Mouse (Mus musculus) lung, adult 18-20 months (tissue): Measurements from ENCODE around the gene Mta1.

Experiments
- DNase-seq, 2 experiments: peaks; one replicate each; pipeline ENCODE4 v3.0.0; 2022; ENCODE audit warnings: mixed read lengths in 2 of 2

Mta1 gene

DNA sequence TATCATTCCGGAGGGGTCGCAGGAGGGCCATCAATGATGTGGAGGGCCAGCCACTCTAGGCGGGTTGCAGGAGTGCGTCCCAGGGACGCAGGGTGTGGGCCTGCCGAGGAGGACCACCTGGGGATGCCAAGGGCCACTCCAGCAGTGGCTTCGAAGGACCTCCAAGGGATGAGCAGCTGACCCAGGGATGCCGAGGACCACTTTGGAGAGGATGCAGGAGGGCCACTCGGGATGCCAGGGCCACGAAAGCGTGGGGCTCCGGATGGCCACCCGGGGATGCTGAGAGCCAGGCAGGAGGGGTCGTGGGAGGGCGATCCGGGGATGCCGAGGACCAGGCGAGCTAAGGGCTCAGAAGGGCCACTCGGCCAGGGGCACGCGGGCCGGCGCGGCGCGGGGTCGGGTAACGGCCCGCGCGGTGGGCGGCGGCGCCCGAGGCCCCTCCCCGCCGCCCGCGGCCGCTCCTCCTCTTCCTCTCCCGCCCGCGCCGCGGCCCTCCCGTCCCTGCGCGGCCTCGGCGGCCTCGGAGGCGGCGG is at the start of gene Mta1:
Mta1 (plus strand) TSS at position 530 of the 533 bp plus-strand sequence.
- peak; percentile 28 to 45 for DNase-seq

DNA sequence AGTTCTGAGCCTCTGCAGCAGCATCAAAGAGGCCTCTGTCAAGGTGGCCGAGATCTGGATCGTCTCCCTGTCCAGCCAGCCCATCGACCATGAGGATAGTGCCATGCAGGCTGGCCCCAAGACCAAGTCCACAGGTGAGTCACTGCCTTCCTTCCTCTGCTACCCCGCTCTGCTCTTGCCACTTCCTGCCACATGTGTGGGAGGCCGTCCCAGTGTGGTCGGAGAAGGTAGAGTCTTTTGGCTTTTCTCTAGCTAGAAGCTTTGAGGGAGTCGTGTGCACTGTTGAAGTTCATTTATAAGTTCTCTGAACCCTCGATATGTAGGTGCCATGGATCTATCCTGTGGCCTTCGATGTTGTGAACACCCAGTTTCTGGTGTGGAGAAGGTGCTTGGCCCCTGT is 48.2 kb upstream of the Mta1 start:
- DNase-seq, result no peak

DNA sequence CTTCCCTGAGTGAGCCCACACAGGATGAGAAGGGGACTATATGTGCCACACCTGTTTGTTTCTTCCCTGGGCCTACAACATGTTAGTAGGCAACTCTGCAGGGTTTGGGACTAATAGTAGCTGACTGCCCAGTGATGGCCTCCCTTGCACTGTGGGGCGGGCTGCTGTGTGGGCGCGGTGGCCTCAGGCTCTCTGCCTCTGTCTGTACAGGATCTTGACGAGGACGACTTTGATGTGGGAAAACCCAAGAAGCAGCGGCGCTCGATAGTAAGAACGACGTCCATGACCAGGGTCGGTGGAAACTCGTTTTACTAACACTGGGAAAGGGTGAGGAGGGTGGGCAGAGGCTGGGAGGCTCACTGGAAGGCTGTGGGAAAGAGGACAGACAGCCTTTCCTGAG is 47.4 kb upstream of the Mta1 start:
- no peak for DNase-seq

GRCm38 (mm10) chr12:113051628-113052403 is 46.3 kb upstream of the Mta1 start:
- peak in 1 of 2 experiments; percentile 33 for DNase-seq

DNA sequence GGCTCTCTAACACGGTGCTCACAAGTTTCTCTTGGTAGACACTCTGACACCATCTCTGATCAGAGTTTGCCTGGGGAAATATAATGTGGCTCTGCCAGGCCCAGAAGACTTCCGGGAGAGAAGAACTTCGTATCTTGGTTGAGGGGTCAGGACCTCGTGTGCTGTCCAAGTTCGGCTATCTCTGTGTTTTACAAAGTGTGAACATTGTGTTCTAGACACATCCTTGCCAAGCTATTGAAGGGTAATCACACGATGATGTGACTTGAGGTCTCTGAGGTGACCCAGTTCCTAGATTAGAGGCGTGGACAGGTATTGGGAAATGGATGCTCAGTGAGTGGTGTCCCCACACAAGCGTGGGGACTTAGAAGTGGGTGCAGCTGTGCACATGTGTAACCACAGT is 42.0 kb upstream of the Mta1 start:
- DNase-seq, result no peak

DNA sequence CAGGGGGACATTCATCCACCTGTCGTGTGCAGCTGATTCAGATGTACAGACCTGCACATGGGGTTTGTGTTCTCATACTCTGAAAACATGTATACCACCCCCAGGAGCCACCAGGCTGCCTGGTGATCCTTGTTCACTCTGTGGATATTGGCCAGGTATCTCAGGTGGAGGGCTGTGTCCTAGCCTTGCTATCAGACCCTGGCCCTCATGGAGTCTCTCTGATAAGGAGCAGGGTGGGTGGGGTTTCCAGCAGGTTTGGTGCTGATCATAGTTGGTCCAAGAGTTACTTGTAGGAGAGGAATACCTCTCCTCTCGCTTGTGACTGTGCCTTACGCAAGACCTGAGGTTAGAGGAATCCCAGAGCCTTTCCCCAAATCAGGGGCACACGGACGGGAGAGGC is 37.9 kb upstream of the Mta1 start:
- DNase-seq, result no peak

GRCm38 (mm10) chr12:113061606-113062005 is 36.5 kb upstream of the Mta1 start:
- no peak for DNase-seq

DNA sequence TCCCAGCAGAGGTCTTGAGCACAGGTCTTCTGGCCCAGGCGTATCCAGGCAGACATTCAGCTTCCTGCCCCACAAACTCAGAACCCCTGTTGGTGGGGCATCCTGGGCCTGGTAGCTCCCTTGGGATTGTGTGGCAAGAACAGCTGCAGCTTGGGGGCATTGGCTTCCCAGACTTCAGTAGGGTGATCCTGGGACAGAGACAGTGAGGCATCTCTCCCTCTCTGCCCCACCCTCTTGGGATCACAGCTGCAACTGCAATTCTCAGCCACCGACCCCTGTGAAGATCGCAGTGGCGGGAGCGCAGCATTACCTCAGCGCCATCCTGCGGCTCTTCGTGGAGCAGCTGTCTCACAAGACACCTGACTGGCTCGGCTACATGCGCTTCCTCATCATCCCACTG is 35.9 kb upstream of the Mta1 start:
- no peak for DNase-seq

- DNase-seq, result no peak
Observed at GRCm38 (mm10) chr12:113063700-113064099, 34.4 kb upstream of the Mta1 start.

DNA sequence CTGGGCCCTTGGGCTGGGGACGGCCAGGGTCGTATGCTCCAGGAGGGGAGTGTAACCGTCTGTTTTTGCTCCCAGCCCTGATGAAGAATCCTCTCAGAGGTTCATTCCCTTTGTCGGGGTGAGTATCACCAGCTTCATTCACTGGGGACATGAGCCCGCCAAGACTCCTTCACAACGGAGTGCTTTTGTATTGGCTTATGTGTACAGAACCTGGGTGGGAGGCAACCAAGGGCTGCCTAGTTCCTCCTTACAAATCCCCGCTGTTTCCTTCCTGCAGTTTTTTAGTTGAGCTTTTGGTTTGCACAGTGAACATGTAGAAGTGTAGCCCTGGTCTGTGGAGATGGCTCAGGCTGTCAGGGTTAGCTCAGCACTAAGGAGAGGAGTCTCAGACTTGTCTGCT is 30.1 kb upstream of the Mta1 start:
- no peak for DNase-seq

DNA sequence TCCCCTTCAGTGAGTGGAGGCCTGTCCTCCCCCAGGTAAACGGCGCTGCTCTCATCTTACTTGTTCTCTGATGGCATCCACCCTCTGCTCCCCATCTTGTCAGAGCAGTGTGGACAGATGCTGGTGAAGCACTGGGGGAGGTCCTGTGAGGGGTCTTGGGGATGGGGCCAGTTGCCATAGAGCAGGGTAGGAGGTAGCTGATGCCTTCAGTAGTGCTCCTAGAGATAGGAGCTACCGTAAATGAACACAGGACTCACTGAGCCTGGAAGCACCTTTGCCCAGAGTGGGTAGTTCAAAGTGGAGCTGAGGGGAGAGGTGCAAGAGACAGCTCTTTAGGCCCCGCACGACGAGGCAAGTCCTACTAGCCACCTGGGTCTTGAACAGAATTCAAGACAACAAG is 28.7 kb upstream of the Mta1 start:
- DNase-seq, result no peak

DNA sequence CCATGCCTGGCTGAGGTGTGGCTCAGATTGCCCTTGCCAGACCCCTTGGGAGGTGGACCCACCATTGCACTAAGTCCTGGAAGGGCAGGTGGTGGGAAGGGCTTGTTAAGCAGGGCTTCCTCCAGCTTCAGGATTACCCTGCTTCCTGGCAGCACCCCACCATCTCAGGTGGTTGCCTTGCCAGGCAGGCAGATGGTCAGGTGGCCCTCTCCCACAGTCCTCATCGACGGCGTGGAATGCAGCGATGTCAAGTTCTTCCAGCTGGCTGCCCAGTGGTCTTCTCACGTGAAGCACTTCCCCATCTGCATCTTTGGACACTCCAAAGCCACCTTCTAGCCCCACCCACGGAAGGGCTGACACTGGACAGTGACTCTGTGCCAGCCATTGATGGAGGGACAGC is 26.8 kb upstream of the Mta1 start:
- no peak for DNase-seq

- DNase-seq, result no peak
Observed at GRCm38 (mm10) chr12:113071827-113072226, 26.3 kb upstream of the Mta1 start.

- DNase-seq, result peak in 1 of 2 experiments; percentile 14
Observed at GRCm38 (mm10) chr12:113073420-113074328, 24.4 kb upstream of the Mta1 start.

DNA sequence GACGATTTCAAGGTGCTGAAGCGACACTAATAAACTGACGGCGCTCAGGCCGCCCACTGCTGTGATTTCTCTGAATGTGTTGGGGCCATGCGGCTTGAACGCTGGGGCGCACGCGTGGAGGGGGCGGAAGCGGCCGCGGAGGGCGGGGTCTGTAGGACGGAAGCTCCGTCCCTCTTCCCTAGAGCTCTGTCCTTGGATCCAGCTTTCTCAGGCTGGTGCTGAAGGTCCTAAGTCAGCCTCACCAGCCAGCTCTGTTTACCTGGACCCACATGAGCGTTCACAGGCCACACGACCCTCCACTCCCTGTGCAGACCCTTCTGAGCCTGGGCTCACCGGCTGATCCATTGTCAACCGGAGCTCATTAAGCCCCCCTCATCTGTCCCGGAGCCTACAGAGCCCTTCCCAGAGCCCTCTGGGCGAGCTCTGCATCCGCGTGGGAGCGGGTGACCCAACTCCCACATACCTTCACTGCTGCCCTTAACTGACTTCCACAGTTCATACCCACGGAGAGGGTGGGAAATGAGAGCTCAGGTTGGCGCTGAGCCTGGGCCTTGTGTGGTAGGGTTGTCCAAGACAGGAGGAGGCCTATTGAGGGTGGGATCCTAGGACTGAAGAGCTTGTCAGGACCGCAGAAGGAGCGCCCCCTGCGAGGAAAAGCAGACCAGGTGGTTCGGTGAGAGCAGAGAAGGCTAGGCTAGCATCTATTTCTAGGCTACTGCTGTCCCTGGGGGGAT is 23.6 kb upstream of the Mta1 start, which contains the start of gene Tex22:
Tex22 (plus strand) TSS at position 174 of the 734 bp plus-strand sequence.
- DNase-seq, result peak; percentile 86 to 88

DNA sequence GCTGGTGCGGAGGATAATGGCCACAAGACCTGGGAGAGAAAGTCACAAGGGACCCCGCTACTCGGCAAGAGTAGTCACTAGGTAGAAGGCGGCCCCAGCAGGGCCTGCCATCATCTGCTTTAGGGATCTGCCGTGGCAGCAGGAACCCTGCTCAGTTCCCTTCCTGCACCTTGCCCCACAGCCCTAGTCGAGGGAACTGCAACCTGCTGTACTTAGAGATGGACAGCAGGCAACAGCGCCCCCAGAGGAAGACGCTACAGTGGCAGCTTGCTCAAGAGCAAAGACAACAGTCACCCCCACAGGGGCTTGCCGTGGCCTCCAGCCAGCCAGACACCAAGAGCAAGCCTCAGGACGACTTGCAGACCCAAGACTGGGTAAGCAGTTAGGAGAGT is 23.0 kb upstream of the Mta1 start:
- DNase-seq, result peak; percentile 85 to 89

DNA sequence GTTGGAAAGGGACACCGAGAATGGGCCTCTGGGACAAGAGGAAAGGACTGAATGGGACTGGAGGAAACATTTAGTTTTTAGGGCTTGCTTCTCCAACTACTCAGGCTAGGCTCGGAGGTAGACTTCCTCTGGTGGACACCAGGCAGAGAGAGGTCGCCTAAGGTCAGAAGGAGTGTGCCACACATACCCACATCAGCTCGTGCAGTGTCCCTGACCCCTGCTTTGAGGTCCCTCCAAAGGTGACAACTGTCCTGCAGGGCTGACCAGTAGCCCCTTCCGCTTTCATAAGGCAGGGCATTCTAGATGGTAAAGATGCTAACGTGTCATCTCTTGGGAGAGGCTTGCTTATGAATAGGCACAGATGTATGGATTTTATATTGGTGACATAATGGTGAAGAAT is 22.6 kb upstream of the Mta1 start:
- DNase-seq, result no peak

GRCm38 (mm10) chr12:113087276-113087675 is 10.8 kb upstream of the Mta1 start:
- DNase-seq, result no peak

GRCm38 (mm10) chr12:113088026-113088425 is 10.1 kb upstream of the Mta1 start:
- DNase-seq, result no peak

DNA sequence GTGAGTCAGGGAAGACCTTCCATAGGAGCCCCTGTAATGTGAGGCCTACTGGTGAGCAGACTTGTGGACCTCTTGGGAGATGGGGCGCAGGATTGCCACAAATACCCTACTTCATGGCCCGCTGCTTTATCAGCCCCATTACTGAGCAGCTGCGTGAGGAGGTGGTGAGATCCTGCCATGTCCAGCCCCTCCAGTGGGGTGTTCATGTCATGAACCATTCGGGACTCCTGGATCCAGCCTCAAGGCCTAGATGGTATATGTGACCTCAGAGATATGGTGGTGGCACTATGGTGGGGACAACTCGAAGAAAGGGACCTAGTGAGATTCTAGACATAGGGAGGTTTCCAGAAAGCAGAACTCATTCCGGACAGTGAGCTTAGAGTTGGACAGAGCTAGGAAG is 9.0 kb upstream of the Mta1 start:
- no peak for DNase-seq

DNA sequence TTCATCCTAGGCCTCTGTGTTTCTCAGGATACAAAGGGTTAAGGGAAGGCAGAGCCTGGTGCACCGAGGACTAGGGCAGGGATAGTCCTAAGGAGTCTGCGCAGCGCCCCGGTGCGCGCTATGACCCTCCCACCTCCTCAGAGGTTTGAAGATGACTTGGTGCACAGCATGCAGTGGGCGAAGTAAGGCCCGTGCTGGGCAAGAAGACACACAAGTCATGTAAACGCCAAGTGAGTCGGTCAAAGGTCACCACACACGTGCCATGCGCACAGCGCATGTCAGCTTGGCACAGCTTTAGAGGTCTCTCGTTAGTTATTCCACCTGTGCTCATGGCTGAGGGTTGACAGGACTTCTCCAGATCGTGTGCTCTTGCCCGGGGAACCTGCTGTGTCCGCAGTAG is 8.0 kb upstream of the Mta1 start:
- DNase-seq, result no peak

- no peak for DNase-seq
Observed at GRCm38 (mm10) chr12:113097040-113097439, 1.0 kb upstream of the Mta1 start.
